Mouse (Mus musculus): ENCODE results near the gene Ogn.
"Not testable (repeated sequence)": the region's sequence is repeated elsewhere in the genome, so short reads cannot be mapped to it uniquely, and the experiment has no call there.

Ogn gene

GRCm38 (mm10) chr13:49607714-49608113, at the start of gene Ogn:
Gene Ogn, plus strand, starts transcription at chr13:49608046.
- no peak for DNase-seq (ENCODE audit: low spot score in 2 of 2)

DNA sequence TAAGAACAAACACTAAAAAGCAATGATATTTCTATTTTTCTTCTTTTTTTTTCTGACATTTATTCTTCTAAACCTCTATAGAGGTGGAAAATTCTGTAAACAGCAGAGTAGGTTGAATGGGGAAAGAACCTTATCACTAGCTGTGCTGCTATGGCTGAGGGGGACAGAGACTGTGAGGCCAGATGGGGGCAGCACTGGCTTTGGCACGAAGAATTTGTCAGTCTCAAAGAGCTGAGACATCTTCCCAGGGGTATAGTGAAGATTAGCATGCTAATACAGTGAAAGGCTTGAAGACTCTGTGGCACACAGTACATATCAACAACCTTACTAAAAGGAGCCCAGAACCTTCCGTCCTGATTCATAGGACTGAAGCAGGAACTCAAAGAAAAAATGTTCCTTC, 48.7 kb upstream of the Ogn start:
- no peak for DNase-seq (ENCODE audit: low spot score in 2 of 2)

DNA sequence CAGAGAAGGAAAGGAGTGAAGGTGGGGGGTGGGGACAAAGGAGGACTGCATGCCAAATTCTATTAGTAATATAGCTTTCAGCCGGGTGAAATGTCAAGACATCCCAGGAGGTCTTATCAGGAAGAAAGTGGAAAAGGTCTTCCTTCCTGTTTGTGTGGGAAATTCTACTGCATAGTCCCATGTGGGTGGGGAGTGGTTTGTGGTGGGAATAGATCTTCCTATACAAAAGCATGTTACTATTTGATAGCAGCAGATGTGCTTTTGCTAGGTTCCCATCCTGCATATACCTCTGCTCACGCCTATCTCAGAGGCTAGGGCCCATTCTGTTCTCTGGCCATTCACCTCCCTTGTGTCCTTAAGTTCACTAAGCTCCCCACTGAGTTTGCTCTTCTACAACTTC, 47.0 kb upstream of the Ogn start:
- DNase-seq (ENCODE audit: low spot score in 2 of 2), result no peak

DNA sequence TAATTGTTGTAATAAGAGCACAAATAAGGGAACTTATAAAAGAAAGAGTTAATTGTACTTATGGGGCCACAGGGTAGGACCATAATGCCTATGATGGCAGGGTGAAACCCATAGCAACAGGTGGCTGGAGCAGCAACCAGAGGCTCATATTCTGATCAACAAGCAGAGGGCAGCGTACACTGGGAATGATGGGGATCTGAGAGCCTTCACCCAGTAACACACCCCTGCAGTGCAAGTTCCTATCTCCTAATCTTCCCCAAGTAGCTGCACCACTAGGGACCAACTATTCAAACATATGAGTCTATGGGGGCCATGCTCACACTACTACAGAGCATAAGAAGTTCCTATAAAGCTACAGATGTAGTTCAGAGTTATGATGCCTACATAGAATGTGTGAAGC, 43.5 kb upstream of the Ogn start:
- no peak for DNase-seq (ENCODE audit: low spot score in 2 of 2)

GRCm38 (mm10) chr13:49570371-49570770, 37.5 kb upstream of the Ogn start:
- DNase-seq (ENCODE audit: low spot score in 2 of 2), result no peak

DNA sequence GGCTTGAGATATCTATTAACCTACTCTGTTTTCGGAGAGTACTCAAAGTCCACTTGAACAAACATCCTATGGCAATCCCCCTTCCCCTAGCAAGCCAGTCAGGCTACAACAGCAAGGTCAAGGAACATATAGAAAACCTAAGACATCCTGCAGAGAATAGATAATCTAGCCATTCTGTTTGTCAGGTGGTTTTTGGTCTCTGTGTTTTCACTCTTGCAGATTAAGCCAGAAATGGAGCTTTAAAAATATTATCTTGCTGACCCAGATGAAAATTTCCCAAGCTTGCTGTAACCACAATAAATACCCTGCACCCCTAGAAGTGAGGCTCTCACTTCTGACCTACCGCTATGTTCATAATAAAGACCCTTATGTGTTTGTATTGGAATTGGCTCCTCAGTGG, 36.4 kb upstream of the Ogn start:
- DNase-seq (ENCODE audit: low spot score in 2 of 2), result no peak

GRCm38 (mm10) chr13:49581541-49582530, 26.0 kb upstream of the Ogn start, which contains the start of gene Omd:
Gene Omd, plus strand, starts transcription at chr13:49582462.
- DNase-seq (ENCODE audit: low spot score in 2 of 2), result no peak

- no peak for DNase-seq (ENCODE audit: low spot score in 2 of 2)
These were observed 24.0 kb upstream of the Ogn start for GRCm38 (mm10) chr13:49583859-49584258.

GRCm38 (mm10) chr13:49584307-49585005, 23.4 kb upstream of the Ogn start:
- no peak for DNase-seq (ENCODE audit: low spot score in 2 of 2)

DNA sequence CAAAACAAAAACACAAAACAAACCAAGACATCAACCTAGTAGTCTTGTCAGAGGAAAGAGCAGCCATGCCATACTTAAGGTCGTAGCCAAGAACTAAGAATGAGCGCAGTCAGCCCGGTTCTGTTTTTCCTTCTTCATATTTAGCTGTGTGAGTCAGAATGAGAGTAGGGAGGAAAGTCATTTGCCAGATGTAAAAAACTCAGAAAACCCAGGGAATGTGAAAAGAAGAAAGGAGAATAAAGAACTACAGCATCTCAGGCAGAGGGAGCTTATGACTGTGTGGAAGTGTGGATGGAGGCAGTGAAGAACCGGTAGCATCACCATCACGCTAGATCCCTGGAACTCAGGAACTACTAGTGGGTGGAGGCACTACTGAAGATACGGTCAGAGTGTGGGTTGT, 21.8 kb upstream of the Ogn start:
- DNase-seq (ENCODE audit: low spot score in 2 of 2), result no peak

DNA sequence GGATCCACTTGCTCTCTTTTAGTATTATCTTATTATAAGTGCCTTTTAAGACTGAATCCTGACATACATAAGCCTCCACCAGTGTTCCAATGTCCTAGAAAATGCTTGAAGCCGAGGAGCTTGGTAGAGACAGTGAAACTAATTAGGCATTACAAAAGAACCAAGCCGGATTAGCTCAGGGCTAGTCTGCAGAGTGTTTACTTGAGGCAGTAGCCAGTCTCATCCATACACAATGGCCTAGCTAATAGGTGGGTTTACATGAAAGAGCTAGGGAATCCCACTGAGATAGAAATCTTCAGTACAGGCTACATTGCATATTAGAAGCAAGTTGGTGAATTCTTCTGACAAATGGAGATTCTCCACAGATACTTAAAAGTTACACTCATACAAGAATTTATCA, 5.3 kb upstream of the Ogn start:
- DNase-seq (ENCODE audit: low spot score in 2 of 2), result not testable (repeated sequence)

GRCm38 (mm10) chr13:49603603-49604002, 4.2 kb upstream of the Ogn start:
- no peak for DNase-seq (ENCODE audit: low spot score in 2 of 2)

DNA sequence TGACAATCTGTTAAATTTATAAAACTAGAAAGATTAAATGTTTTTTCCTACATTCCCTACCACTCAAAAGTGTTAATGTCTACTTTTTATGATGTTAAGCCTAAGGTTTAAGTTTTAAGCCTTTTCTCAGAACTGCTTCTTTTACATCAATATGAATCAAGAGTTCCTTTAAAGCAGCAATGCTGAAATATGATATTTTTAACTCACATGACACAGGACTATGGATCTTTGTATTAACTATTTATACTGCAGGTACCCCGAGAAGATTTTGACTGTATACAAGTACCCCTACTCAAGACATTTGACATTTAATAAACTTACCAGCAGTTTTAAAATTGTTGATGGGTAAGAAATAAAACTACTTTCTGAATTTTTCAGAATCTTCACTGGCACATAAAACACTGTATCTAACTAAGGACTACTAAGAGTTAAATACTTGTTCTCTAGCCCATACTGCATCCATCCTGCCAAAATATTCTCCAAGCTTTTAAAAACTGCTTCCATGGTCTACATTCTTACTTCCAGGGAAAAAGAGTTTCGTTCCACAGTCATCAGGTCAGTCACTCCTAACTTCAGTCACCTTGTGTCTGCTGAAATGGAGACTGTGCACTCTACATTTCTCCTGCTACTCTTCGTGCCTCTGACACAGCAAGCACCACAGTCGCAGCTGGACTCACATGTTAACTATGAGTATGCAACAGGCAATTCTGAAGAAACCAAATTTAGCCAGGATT, 910 bp downstream of the Ogn start:
- DNase-seq (ENCODE audit: low spot score in 2 of 2), result no peak

DNA sequence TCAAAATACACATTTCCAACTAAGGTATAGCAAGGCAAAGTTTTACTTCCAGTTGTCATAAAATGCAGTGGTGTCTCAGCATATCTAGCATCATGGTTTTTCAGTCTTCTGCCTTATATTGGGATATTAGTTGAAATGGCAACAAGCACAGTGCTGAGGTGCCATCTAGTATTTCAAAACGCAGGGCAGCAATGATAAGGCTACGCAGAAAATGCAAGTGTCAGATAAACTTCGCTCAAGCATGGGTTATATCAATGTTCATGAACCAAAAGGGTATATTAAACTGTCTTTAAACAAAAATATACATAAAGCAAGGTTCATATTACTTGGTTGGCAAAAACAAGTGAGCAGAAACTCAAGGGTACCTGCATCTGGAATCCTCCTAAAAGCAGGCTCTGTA, 9.2 kb downstream of the Ogn start:
- DNase-seq (ENCODE audit: low spot score in 2 of 2), result no peak

- no peak for DNase-seq (ENCODE audit: low spot score in 2 of 2)
These were observed 10.5 kb downstream of the Ogn start for GRCm38 (mm10) chr13:49618365-49618764.

DNA sequence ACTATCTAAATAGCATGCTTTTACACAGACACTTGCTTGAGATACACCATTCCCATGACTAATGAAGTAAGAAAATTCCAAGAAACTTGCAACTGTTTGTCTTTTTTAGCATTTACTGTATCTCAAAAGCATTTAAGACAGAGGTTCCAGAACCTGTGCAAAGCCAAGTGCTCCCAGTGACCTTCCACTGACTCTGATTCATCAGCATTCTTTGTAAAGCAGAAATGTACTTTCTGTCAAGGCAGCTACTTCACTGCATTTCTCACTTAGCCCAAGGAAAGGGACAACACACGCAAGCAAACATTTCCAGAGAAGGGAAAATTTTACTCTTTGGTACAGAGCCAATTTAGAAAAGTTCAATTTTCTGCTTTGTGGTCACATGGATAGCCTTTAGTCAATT, 15.4 kb downstream of the Ogn start:
- no peak for DNase-seq (ENCODE audit: low spot score in 2 of 2)

GRCm38 (mm10) chr13:49628167-49628566, 20.3 kb downstream of the Ogn start:
- no peak for DNase-seq (ENCODE audit: low spot score in 2 of 2)

DNA sequence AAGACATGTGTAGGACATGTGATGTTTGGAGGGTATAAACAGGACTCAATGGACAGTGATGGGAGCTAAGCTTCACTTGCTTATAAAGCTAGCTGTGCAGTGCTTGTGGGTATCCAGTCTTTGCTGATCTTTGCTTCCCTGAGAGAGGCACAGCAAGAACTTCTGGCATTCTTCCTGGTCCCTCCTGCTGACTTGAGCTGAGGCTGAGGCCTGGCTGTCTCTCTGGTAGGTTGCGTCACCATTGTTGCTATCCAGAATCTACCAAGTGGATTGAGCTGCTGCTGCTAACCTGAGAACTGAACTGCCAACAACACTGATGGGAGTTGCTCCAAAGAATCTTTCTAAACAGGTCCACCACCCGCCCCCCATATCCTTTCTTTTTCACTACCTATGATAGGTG, 21.2 kb downstream of the Ogn start:
- DNase-seq (ENCODE audit: low spot score in 2 of 2), result no peak

- DNase-seq (ENCODE audit: low spot score in 2 of 2), result no peak
These were observed 32.1 kb downstream of the Ogn start for GRCm38 (mm10) chr13:49639965-49640364.

DNA sequence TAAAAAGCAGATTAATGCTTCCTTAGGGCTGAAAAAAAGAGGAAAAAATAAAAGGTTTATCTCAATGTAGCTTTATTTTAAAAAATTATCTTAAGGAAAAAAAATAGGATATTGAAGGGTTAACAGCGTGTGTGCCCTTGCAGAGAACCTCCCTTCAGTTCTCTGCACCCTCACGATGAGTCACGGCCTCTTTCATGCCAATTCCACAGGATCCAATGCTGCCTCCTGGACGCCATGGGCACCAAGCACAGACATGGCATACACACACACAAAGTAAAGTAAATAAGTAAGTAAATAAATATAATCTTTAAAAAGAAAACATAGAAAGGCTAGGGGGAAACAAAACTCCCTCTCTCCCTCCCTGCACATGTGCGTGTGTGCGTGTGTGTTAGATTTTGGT, 34.8 kb downstream of the Ogn start:
- no peak for DNase-seq (ENCODE audit: low spot score in 2 of 2)

DNA sequence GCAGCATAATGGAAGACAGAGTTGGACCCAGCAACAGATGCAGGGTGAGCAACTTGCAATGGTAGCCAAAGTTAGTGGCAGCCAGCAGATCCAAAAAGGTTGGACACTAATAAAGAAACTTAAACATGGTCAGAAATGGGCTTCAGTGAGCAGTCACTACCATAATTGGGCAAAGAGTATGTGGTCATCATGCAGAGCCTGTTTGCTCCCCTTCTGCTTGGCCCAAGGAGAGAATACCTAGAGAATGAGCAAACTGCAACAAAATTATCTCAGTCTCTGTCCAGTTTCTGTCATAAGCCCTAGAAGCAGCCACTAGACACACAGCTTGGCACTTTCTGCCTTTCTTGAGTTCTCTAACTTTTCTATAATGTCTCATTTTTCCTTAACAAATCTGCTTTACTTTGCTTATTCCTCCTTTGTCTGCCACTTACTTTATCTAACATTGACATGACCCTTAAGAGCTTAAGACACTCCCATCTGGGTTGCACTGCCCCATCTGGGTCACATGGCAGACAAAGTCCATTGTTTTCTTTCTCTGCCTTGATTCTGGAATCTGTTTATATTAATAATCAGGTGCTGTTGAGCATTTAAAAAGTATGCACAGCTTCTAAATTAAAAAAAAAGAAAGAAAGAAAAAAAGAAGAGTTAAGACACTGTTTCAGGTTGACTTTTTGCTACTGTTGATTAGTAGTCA, 36.0 kb downstream of the Ogn start:
- no peak for DNase-seq (ENCODE audit: low spot score in 2 of 2)
